Mouse (Mus musculus): ENCODE results near the gene Rbm8a2. TPM values are rescaled to one million over a fixed set of nuclear protein-coding genes. Genes with fewer than 3 reads are reported as not detected.

The Rbm8a2 gene
- total RNA-seq, 2 experiments from 2014 or later: 0.30 to 0.82 TPM

GRCm38 (mm10) chr1:175936282-175936737 is 42.6 kb downstream of the Rbm8a2 start:
- ATAC-seq (replicated peaks; ENCODE audit: poor library complexity, severe bottlenecking): peak; percentile 92

GRCm38 (mm10) chr1:175931391-175931790 is 47.5 kb downstream of the Rbm8a2 start:
- ATAC-seq (replicated peaks; ENCODE audit: poor library complexity, severe bottlenecking): no peak

Other genes with a start within 250 kb of the Rbm8a2 start
- 37.9 and 88.1 TPM in 2 replicates for gene Exo1, start 98.5 kb downstream of the Rbm8a2 start, total RNA-seq (2014; fragmentation: Nextera tagmentation)
- gene Exo1, start 98.5 kb downstream of the Rbm8a2 start, total RNA-seq (2017): 44.5 and 56.4 TPM in 2 replicates
- gene Gm38100, start 58.8 kb downstream of the Rbm8a2 start, total RNA-seq (2014; fragmentation: Nextera tagmentation): not detected in 2 replicates
- gene Gm38100, start 58.8 kb downstream of the Rbm8a2 start, total RNA-seq (2017): not detected in 2 replicates